Mouse (Mus musculus): ENCODE measurements around the gene Ppm1d.

The Ppm1d gene

GRCm38 (mm10) chr11:85329167-85329894 lies 18.3 kb downstream of the Ppm1d start:
- no peak for DNase-seq (ENCODE audit: extremely low spot score, low spot score)

- DNase-seq (ENCODE audit: extremely low spot score, low spot score): no peak
Observed at GRCm38 (mm10) chr11:85334778-85335177, 23.7 kb downstream of the Ppm1d start.

DNA sequence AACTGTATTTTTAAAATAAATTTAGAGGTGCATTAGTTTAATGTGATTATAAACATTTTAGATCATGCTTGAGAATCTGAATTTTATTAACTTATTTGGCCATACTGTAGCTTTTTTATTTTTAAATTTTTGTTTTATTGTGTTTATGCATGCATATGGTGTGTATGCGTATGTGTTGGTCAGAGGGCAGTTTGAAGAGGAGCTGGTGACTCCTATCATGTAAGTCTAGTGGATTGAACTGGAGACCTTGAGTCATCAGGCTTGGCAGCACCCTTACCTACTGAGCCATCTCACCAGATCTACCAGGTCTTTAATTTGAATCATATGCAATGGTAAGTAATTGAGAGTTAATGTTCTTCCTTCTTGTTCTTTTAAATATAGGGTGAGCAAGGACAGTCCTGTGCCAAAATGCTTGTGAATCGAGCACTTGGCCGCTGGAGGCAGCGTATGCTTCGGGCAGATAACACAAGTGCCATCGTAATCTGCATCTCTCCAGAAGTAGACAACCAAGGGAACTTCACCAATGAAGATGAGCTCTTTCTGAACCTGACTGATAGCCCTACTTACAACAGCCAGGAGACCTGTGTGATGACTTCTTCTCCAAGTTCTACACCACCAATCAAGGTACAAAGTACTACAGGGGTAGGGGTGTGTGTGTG lies 28.3 kb downstream of the Ppm1d start:
- no peak for DNase-seq (ENCODE audit: extremely low spot score, low spot score)

DNA sequence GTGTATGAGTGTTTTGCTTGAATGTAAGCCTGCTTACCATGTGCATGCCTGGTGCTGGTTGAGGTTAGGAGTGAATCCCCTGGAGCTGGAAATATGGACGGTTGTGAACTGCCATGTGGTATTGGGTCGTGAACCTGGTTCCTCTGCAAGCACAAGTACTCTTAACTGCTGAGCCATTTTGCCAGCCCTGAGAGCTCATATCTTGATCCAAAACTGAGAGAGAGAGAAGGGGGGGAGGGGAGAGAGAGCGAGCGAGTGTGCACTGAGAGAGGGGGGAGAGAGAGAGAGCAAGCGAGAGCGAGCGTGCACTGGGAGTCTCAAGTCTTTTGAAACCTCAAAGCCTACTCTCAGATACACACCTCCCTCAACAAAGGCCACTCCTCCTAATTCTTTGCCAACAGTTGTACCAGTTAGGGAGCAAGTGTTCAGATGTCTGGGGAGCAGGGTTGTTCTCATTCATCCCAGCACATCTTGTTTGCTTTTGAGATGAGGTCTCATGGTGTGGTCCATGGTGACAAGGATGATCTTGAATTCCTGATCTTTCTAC lies 29.1 kb downstream of the Ppm1d start:
- DNase-seq (ENCODE audit: extremely low spot score, low spot score): no peak

- DNase-seq (ENCODE audit: extremely low spot score, low spot score): peak; percentile 97
Observed at GRCm38 (mm10) chr11:85352539-85353380, 41.7 kb downstream of the Ppm1d start, which contains the start of gene Bcas3. TSS of gene Bcas3 (plus strand) at chr11:85353167.

DNA sequence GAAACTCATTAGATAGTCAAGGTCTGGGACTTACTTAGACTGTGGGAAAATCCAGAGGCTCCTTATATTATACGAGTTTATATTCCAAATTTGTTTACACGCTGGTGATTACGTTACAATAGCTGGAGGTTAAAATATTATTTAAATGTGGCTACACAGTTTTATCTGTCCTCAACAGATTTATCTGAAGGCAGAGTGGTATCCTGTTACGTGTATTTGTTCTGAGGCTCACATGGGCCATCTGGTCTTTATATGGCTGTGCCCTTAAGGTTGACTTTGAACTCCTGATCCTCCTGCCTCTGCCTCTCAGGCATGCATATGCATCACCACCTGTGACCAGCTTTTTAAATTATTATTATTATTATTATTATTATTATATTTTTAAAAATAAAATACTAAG lies 42.8 kb downstream of the Ppm1d start:
- DNase-seq (ENCODE audit: extremely low spot score, low spot score): no peak

- no peak for DNase-seq (ENCODE audit: extremely low spot score, low spot score)
Observed at GRCm38 (mm10) chr11:85359641-85360040, 48.6 kb downstream of the Ppm1d start.

GRCm38 (mm10) chr11:85361621-85362020 lies 50.6 kb downstream of the Ppm1d start:
- no peak for DNase-seq (ENCODE audit: extremely low spot score, low spot score)

GRCm38 (mm10) chr11:85366168-85366567 lies 55.1 kb downstream of the Ppm1d start:
- no peak for DNase-seq (ENCODE audit: extremely low spot score, low spot score)

- DNase-seq (ENCODE audit: extremely low spot score, low spot score): no peak
Observed at GRCm38 (mm10) chr11:85367823-85368222, 56.8 kb downstream of the Ppm1d start.

DNA sequence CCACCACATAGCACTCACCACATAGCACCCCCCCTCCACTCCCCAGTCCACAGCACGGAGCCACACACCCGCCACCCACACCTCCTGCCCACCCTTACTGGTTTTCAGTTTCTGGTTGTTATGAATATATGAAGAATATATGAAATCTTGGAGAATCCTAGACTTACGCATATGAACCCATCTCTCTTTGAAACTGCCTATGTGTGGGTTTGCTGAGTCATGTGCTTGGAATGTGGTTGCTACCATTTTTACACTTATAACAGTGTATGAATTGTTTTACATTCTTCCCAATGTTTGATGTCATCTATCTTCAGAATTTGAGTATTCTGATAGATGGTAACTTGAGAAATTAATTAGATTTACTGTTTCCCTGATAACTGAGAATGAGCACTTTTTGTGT lies 68.0 kb downstream of the Ppm1d start:
- DNase-seq (ENCODE audit: extremely low spot score, low spot score): no peak

- no peak for DNase-seq (ENCODE audit: extremely low spot score, low spot score)
Observed at GRCm38 (mm10) chr11:85380046-85380445, 69.0 kb downstream of the Ppm1d start.

DNA sequence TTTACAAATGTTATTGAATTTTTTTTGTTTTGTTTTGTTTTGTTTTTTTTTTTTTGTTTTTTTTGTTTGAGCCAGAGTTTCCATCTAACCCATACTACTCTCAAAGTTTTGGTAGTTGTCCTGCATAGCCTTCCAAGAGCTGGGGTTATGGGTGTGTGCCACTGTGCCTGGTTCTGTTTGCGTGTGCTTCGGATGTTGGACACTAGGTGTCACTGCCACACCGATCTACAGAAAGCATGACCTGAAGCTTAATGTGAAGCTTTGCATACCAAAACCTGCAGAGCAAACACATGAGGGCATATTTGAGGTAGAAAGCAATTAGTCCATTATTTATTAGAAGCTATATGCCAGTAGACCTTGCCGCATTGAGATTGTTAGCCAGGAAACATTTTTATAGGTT lies 71.0 kb downstream of the Ppm1d start:
- peak; percentile 62 for DNase-seq (ENCODE audit: extremely low spot score, low spot score)

DNA sequence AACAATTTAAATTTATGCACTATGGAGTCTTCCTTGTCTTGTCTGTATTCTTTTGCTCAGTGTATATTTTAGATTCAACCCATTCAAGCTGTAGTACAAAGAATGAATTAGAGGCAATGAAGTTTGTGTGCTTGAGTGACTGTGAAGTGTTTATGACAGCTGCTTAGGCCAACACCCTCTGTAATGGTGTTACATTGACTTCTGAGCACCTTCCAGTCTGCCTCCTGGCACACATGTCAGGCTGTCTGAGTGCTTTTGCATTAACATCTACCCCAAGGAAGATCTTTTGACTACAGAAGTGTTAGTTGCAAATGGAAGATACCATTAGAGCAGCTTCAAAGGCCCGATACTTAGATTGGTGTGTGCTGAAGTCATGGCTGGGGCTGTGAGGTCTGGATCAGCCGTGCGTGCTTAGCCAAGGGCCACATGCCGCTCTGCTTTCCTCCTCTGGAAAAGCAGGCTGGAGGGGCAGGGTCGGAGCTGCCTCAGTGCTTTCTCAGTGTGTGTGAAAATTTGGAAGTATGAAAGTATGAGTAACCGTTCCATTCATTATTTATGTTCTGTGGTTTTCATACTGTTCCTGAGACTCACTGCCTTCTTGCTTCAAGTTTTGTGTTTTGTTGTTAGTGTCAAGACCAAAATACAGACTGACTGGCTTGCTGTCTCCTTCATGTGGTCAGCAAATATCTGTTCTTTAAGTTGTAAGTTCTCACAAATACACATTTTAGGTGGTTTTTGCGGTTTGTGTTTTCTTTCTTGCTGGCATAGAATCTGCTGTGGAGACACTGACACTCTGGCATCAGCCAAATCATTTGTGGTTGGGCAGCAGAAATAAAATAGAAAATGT lies 73.2 kb downstream of the Ppm1d start:
- no peak for DNase-seq (ENCODE audit: extremely low spot score, low spot score)

GRCm38 (mm10) chr11:85392179-85392863 lies 81.3 kb downstream of the Ppm1d start:
- peak; percentile 19 for DNase-seq (ENCODE audit: extremely low spot score, low spot score)

GRCm38 (mm10) chr11:85392864-85393220 lies 81.8 kb downstream of the Ppm1d start:
- no peak for DNase-seq (ENCODE audit: extremely low spot score, low spot score)

GRCm38 (mm10) chr11:85393990-85394389 lies 82.9 kb downstream of the Ppm1d start:
- no peak for DNase-seq (ENCODE audit: extremely low spot score, low spot score)

- DNase-seq (ENCODE audit: extremely low spot score, low spot score): no peak
Observed at GRCm38 (mm10) chr11:85395361-85395760, 84.3 kb downstream of the Ppm1d start.
